Mouse (Mus musculus) hindbrain, embryonic 11.5 days (tissue): ENCODE data around the gene Clec2d. TPM values are rescaled to one million over a fixed set of nuclear protein-coding genes. Genes with fewer than 3 reads are reported as not detected.

Experiments
- ATAC-seq: fragments of 200-750 bp; cut with Nextera tagmentation; 2 replicates; pipeline ENCODE4 v1.8.0; 2017; ENCODE audit warnings: mild to moderate bottlenecking, moderate TSS enrichment, moderate library complexity; ENCODE audit not compliant: low FRiP score
- DNase-seq: peaks from one replicate; pipeline ENCODE4 v3.0.0-alpha.2; 2015; ENCODE audit warnings: low spot score
- H3K27ac ChIP-seq: fragments of 300-500 bp; sonication (generic); 2 replicates; pipeline ENCODE4 v1.5.1; 2014; ENCODE audit warnings: mild to moderate bottlenecking, low read depth, low read length
- H3K27me3 ChIP-seq: fragments of 300-500 bp; sonication (generic); 2 replicates; pipeline ENCODE4 v1.6.1; 2014; ENCODE audit warnings: mild to moderate bottlenecking, low read length, moderate library complexity, mixed read lengths; ENCODE audit not compliant: control insufficient read depth, insufficient read depth
- H3K36me3 ChIP-seq: fragments of 300-500 bp; sonication (generic); 2 replicates; pipeline ENCODE4 v1.6.1; 2014; ENCODE audit warnings: mild to moderate bottlenecking, low read length, moderate library complexity, mixed read lengths; ENCODE audit not compliant: control insufficient read depth, insufficient read depth
- H3K4me1 ChIP-seq: fragments of 300-500 bp; sonication (generic); replicated peaks from 2 replicates; pipeline ENCODE4 v1.6.1; 2014; ENCODE audit warnings: low read length, mixed read lengths; ENCODE audit not compliant: control insufficient read depth, insufficient read depth
- H3K4me2 ChIP-seq: fragments of 300-500 bp; sonication (generic); replicated peaks from 2 replicates; pipeline ENCODE4 v1.6.1; 2014; ENCODE audit warnings: mild to moderate bottlenecking, low read depth, low read length
- H3K4me3 ChIP-seq: fragments of 300-500 bp; sonication (generic); 2 replicates; pipeline ENCODE4 v1.5.1; 2014; ENCODE audit warnings: low read depth, low read length
- H3K9ac ChIP-seq: fragments of 300-500 bp; sonication (generic); 2 replicates; pipeline ENCODE4 v1.6.1; 2014; ENCODE audit warnings: low read depth, low read length
- H3K9me3 ChIP-seq: fragments of 300-500 bp; sonication (generic); 2 replicates; pipeline ENCODE4 v1.6.1; 2016; ENCODE audit warnings: low read length; ENCODE audit not compliant: control insufficient read depth
- WGBS: fragments of 180-500 bp; shearing (Covaris S2); extraction: QIAGEN DNeasy Blood & Tissue Kit; methylation state at CpG from one replicate; pipeline ENCODE4 v1.1.7; 2014; 5-methylcytosine and 5-hydroxymethylcytosine counted together
- polyA plus RNA-seq: library from polyadenylated mRNA; unstranded; fragments of >200 nt; fragmentation: Nextera tagmentation; extraction: Ambion mirVana; gene quantifications from 2 replicates; pipeline ENCODE4 v1.2.1, GENCODE M21; 2014

The Clec2d gene
- polyA plus RNA-seq, 1 experiment from 2014 or later, result not detected

DNA sequence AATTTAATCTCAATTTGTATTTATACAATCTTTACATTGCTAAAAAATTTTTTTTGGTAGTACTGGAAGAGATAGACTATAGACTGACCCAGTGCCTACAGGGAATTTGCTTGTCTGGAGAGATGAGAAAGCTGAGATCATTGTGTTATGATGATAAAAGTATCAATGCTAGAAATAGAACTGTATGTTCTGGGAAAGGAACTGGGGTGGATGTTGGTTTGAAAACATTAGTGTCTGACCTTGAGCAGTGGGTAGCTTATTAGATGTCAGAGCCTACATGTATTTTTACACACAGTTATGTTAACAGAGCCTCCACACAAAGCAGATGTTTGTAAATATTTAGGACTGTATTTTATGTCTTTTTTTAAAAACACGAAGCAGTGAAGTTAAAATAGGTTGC lies 43.7 kb downstream of the Clec2d start:
- Histone ChIP-seq H3K4me1 (no peaks in the 10 kb centered on the region), H3K27ac (no peak overlapping the region), H3K9me3 (no peaks in the 10 kb centered on the region), H3K36me3 (no peaks in the 10 kb centered on the region), H3K4me3 (no peak overlapping the region), H3K4me2 (no peak overlapping the region), H3K9ac (no peak overlapping the region), H3K27me3 (no peaks in the 10 kb centered on the region)
- ATAC-seq (no peak), DNase-seq (no peak)
- WGBS, result 84% methylated on average over 1 of the region's 1 CpGs

DNA sequence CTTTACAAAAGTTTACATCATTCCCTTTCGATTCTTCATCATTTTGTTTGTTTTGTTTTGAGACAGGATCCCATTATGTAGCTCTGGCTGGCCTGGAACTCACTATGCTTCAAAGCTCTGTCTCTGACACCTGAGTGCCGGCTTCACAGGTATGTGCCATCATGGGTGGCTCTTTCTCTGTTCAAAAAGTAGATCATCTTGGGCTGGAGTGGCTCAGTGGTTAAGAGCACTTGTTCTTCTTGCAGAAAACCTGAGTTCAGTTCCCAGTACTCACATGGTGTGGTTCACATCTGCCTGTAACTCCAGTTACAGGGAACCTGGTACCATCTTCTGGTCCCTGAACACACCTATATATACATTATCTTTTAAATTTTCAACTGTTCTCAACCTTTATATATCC lies 44.7 kb downstream of the Clec2d start:
- H3K4me1 ChIP-seq, result no peaks in the 10 kb centered on the region
- WGBS, result 87% methylated on average over 2 of the region's 2 CpGs
- ATAC-seq, result no peak

DNA sequence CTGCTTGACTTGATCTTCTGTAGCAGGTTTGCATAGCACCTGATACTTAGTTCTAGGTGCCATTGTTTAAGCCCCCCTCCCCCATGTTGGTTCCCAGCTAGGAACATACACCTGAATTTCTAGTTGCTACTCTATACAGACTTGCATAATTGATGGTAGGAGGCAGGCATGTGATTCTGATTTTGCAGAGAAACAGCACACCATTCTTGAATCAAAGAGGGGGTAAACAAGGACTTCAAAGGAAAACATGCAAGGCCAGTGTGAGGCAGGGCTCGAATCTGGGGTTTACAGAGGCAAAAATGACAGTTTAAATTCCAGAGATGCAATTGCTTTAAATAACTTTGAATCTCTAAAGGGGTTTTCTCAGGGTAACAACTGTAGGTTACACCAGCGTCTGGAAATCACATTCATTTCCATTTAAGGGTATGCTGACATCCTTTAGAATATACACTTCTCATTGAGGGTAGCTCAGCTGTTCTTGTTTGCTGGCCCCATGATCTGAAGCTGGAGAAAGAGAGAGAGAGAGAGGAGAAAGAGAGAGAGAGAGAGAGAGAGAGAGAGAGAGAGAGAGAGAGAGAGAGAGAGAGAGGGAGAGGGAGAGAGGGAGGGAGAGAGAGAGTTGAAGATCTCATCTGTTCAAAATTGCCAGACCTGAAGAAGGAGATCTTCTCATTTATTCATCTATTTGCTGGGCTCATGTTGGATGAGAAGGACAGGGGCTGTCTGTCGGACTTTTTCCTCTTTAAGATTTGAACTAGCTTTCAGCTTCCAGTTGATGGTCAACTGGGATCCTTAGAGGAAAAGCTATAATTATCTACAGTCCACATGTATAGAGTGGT lies 48.7 kb downstream of the Clec2d start:
- no peak overlapping the region for H3K4me3 ChIP-seq
- no peak overlapping the region for H3K9ac ChIP-seq
- H3K4me2 ChIP-seq, result no peak overlapping the region
- no peak for DNase-seq
- H3K27me3 ChIP-seq, result no peaks in the 10 kb centered on the region
- H3K4me1 ChIP-seq, result no peaks in the 10 kb centered on the region
- 72% methylated on average over 3 of the region's 3 CpGs for WGBS
- H3K9me3 ChIP-seq, result no peaks in the 10 kb centered on the region
- H3K36me3 ChIP-seq, result no peaks in the 10 kb centered on the region
- no peak for ATAC-seq
- H3K27ac ChIP-seq, result no peak overlapping the region

More for the DNA sequence above, 44.7 kb downstream of the Clec2d start:
- Histone ChIP-seq H3K9me3 (no peaks in the 10 kb centered on the region), H3K4me2 (no peak overlapping the region), H3K36me3 (no peaks in the 10 kb centered on the region), H3K27me3 (no peaks in the 10 kb centered on the region), H3K9ac (no peak overlapping the region), H3K27ac (no peak overlapping the region), H3K4me3 (no peak overlapping the region)
- DNase-seq, result no peak

DNA sequence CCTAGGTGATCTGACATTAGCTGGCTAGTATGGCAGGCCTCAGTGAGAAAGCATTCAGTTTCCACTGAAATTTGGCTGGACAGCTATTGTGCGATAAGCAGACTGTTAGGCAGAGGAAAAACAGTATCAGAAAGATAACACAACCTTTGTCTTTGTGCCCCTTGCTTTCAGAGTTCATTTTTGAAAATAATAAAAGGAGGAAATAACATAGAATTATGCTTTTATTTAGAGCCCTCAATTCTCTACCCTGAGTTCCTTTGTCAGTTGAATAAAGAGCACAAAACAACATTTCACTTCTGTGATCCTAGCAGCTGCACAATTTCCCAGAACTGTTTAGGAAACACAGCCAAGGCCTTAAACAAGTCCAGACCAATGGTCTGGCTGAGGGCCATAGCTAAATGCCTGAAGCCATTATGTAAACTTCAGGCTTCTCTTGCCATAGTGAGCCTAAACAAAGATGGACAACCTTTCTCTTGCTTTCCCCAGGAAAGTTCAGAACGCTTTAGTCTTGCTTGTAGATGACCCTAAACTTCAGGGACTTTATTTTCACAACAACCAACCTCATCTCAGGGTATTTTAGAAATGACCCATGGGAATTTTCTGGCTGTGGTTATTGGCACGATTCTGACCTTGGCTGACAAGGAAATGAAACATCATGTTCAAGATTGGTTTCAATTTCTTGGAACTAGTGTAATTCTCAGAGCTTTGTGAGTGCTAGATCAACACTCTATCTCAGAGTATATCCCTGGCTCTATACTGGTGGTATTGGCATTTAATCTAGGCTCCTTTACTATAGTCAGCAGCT lies 49.6 kb downstream of the Clec2d start:
- no peak overlapping the region for H3K4me3 ChIP-seq
- no peak overlapping the region for H3K9ac ChIP-seq
- no peaks in the 10 kb centered on the region for H3K4me1 ChIP-seq
- no peak overlapping the region for H3K4me2 ChIP-seq
- 78% methylated on average over 3 of the region's 3 CpGs for WGBS
- no peaks in the 10 kb centered on the region for H3K36me3 ChIP-seq
- H3K27ac ChIP-seq, result no peak overlapping the region
- ATAC-seq (no peak), DNase-seq (no peak)
- H3K9me3 ChIP-seq, result no peaks in the 10 kb centered on the region
- H3K27me3 ChIP-seq, result no peaks in the 10 kb centered on the region

DNA sequence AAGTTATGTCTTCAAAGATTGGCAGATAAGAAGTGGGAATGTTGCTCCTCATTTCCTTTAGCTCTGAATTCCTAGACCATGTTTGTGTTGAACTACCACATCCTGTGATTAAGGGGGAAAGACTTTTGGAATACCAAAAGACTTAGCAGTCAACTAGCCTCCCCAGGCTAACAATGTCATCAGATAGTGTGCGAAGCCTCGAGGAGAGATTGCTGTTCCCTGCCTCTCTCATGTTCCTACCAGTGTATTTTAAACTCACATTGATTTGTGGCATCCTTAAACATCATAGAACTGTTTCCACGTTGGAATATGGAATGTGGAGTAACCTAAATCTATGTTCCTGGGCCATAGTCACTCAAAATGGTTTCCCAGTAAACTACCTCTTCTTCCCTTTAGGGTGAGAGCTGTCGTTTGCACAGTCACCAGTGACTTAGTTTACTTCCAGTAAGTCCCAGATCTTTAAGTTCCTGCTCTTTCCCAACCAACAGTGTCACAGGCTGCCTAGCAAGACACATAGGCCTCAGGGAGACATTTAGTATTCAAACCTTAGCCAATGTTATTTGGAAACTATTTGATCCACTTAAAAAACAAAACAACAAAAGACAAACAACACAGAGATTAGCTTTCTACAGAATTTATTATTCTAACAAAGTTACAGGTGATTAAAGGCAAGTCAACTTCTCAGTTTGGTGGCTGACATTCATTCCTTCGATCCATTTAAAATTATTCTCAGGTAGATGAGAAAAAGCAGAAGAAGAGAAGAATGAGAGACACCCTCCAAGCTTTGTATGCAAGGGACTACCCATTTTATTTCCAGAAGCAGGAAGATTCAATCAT lies 51.8 kb downstream of the Clec2d start:
- 81% methylated on average over 5 of the region's 5 CpGs for WGBS
- ATAC-seq (no peak), DNase-seq (no peak)
- Histone ChIP-seq H3K27me3 (no peaks in the 10 kb centered on the region), H3K9ac (no peak overlapping the region), H3K4me2 (no peak overlapping the region), H3K4me1 (no peaks in the 10 kb centered on the region), H3K36me3 (no peaks in the 10 kb centered on the region), H3K4me3 (no peak overlapping the region), H3K9me3 (no peaks in the 10 kb centered on the region), H3K27ac (no peak overlapping the region)

DNA sequence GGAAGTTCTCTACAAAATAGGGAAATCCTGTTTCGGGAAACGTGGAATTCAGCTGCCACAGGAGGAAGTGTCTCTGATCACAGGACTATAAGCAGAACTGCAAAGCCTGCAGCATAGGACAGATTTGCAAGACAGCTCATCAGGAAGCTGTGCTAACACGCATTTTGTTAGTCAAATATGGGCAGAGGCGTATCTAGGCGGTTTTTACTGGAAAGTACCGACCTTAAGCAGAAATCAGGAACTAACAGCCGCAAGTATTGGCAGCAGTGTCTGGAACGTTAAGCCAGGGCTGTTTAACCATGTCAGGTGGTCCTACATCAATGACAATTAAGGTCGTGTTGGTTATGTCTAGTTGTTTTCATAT lies 52.4 kb downstream of the Clec2d start:
- Histone ChIP-seq H3K9ac (no peak overlapping the region), H3K36me3 (no peaks in the 10 kb centered on the region), H3K27me3 (no peaks in the 10 kb centered on the region), H3K4me3 (no peak overlapping the region), H3K4me2 (no peak overlapping the region), H3K9me3 (no peaks in the 10 kb centered on the region), H3K27ac (no peak overlapping the region), H3K4me1 (no peaks in the 10 kb centered on the region)
- ATAC-seq (no peak), DNase-seq (no peak)
- 86% methylated on average over 9 of the region's 9 CpGs for WGBS

DNA sequence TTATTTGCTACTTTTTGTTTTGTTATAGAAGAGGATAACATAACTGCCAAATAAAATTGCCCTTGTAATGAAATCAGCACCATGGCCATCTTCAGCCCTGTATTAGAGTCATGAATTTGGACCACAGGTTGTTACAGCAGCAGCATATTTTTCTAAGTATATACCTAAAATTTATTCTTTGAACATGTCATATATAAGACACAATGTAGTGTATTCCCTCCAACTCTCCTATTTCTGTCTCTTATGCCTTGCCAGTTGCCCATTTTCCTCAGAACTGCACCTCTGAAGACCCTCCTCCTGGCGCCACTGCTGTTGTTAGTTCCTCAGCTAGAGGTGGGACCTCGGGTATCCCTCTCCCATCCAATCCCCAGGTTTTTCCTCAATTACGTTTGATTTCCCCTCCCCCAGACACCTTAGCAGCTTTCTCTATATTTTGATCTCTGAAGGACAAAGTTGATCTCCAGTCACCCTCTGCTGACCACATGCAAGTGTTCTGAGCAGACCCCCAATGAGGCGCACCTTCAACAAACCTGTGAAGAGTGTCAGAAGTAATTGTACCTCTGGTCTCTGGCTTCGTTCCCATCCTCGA lies 53.0 kb downstream of the Clec2d start:
- WGBS, result 92% methylated on average over 6 of the region's 6 CpGs
- no peaks in the 10 kb centered on the region for H3K4me1 ChIP-seq

DNA sequence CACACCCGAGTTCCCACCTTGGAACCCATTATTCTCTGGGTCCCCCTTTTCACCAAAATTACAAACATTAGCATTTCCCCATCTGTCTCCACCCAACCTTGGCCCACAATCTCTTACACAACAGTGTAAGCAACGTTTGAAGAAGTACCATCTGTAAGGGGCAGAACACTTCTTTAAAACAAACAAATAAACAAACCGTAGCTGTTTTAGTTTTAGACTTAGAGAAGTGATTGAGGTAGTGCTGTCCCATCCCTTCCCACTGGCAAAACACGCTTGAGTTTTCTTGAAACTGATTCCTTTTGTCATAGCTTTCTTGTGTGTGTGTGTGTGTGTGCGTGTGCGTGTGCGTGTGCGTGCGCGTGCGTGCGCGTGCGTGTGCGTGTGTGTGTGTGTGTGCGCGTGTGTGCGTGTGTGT lies 53.5 kb downstream of the Clec2d start:
- 92% methylated on average over 13 of the region's 18 CpGs for WGBS
- Histone ChIP-seq H3K9me3 (no peaks in the 10 kb centered on the region), H3K27ac (no peak overlapping the region), H3K4me1 (no peaks in the 10 kb centered on the region), H3K36me3 (no peaks in the 10 kb centered on the region), H3K4me3 (no peak overlapping the region), H3K4me2 (no peak overlapping the region), H3K9ac (no peak overlapping the region), H3K27me3 (no peaks in the 10 kb centered on the region)
- DNase-seq (no peak), ATAC-seq (no peak)

More for the DNA sequence above, 53.0 kb downstream of the Clec2d start:
- Histone ChIP-seq H3K27ac (no peak overlapping the region), H3K9ac (no peak overlapping the region), H3K4me3 (no peak overlapping the region), H3K36me3 (no peaks in the 10 kb centered on the region), H3K4me2 (no peak overlapping the region), H3K27me3 (no peaks in the 10 kb centered on the region), H3K9me3 (no peaks in the 10 kb centered on the region)
- ATAC-seq (no peak), DNase-seq (no peak)
